Mouse (Mus musculus): ENCODE measurements at regions not wholly inside any gene's neighbourhood (a gene's known extent, or its start where the extent isn't known, plus 50 kb on each side); places are given as distances from the start of the nearest gene placed in this dataset.

- H3K27me3 ChIP-seq, result no peaks in the 10 kb centered on the region
- ATAC-seq (ENCODE audit: low FRiP score, low read depth), result no peak
- no peak overlapping the region for H3K27ac ChIP-seq
- H3K4me2 ChIP-seq (replicated peaks), result no peak overlapping the region
- no peak overlapping the region for H3K4me3 ChIP-seq
- H3K4me1 ChIP-seq, result no peaks in the 10 kb centered on the region
- 71% methylated on average over 2 of the region's 2 CpGs for WGBS
- H3K36me3 ChIP-seq, result no peaks in the 10 kb centered on the region
- no peak overlapping the region for H3K9ac ChIP-seq
- H3K9me3 ChIP-seq, result no peaks in the 10 kb centered on the region
Observed at GRCm38 (mm10) chr8:8376379-8376778, 284.7 kb downstream of the Efnb2 start.

GRCm38 (mm10) chr8:8367282-8367871, 293.7 kb downstream of the Efnb2 start:
- H3K36me3 ChIP-seq, result no peaks in the 10 kb centered on the region
- H3K4me3 ChIP-seq, result no peak overlapping the region
- H3K4me1 ChIP-seq, result no peaks in the 10 kb centered on the region
- WGBS, result 89% methylated on average over 4 of the region's 4 CpGs
- H3K27ac ChIP-seq, result no peak overlapping the region
- H3K4me2 ChIP-seq (replicated peaks), result no peak overlapping the region
- no peak for ATAC-seq (ENCODE audit: low FRiP score, low read depth)
- no peaks in the 10 kb centered on the region for H3K27me3 ChIP-seq
- no peak overlapping the region for H3K9ac ChIP-seq
- no peaks in the 10 kb centered on the region for H3K9me3 ChIP-seq

GRCm38 (mm10) chr8:8361941-8362537, 299.0 kb downstream of the Efnb2 start:
- no peak for ATAC-seq (ENCODE audit: low FRiP score, low read depth)
- WGBS, result 93% methylated on average over 7 of the region's 7 CpGs
- Histone ChIP-seq H3K4me2 (replicated peaks) (no peak overlapping the region), H3K27me3 (no peaks in the 10 kb centered on the region), H3K9ac (no peak overlapping the region), H3K36me3 (no peaks in the 10 kb centered on the region), H3K4me1 (no peaks in the 10 kb centered on the region), H3K9me3 (no peaks in the 10 kb centered on the region), H3K4me3 (no peak overlapping the region), H3K27ac (no peak overlapping the region)

- H3K36me3 ChIP-seq, result no peaks in the 10 kb centered on the region
- H3K4me3 ChIP-seq, result no peak overlapping the region
- no peaks in the 10 kb centered on the region for H3K27me3 ChIP-seq
- no peak overlapping the region for H3K27ac ChIP-seq
- no peak for ATAC-seq (ENCODE audit: low FRiP score, low read depth)
- H3K4me1 ChIP-seq, result peaks cover 10% of the 10 kb centered on the region; the same call in 1 of the 2 replicates
- no peak overlapping the region for H3K9ac ChIP-seq
- no peaks in the 10 kb centered on the region for H3K9me3 ChIP-seq
- H3K4me2 ChIP-seq (replicated peaks), result no peak overlapping the region
Observed at GRCm38 (mm10) chr8:8360586-8360985, 300.5 kb downstream of the Efnb2 start.

- no peaks in the 10 kb centered on the region for H3K36me3 ChIP-seq
- H3K4me3 ChIP-seq, result no peak overlapping the region
- H3K4me2 ChIP-seq (replicated peaks), result no peak overlapping the region
- no peak for ATAC-seq (ENCODE audit: low FRiP score, low read depth)
- H3K9me3 ChIP-seq, result no peaks in the 10 kb centered on the region
- H3K27ac ChIP-seq, result no peak overlapping the region
- no peaks in the 10 kb centered on the region for H3K27me3 ChIP-seq
- peaks cover 18% of the 10 kb centered on the region for H3K4me1 ChIP-seq
- 86% methylated on average over 4 of the region's 4 CpGs for WGBS
- no peak overlapping the region for H3K9ac ChIP-seq
Observed at GRCm38 (mm10) chr8:8354977-8355376, 306.1 kb downstream of the Efnb2 start.

GRCm38 (mm10) chr8:8344661-8345060, 316.4 kb downstream of the Efnb2 start:
- ATAC-seq (ENCODE audit: low FRiP score, low read depth), result no peak
- Histone ChIP-seq H3K9ac (no peak overlapping the region), H3K27ac (no peak overlapping the region), H3K36me3 (no peaks in the 10 kb centered on the region), H3K4me3 (no peak overlapping the region), H3K27me3 (peaks cover 9% of the 10 kb centered on the region; the same call in 1 of the 2 replicates), H3K4me2 (replicated peaks) (no peak overlapping the region), H3K9me3 (no peaks in the 10 kb centered on the region), H3K4me1 (0 out of 2 replicates have a peak, but pooled peaks cover 5% of the 10 kb centered on the region)
- WGBS, result 52% methylated on average over 2 of the region's 2 CpGs

- no peak overlapping the region for H3K27ac ChIP-seq
- H3K27me3 ChIP-seq, result peaks cover 22% of the 10 kb centered on the region
- no peaks in the 10 kb centered on the region for H3K9me3 ChIP-seq
- no peaks in the 10 kb centered on the region for H3K36me3 ChIP-seq
- no peak overlapping the region for H3K4me3 ChIP-seq
- peaks cover 12% of the 10 kb centered on the region for H3K4me1 ChIP-seq
- no peak for ATAC-seq (ENCODE audit: low FRiP score, low read depth)
- H3K9ac ChIP-seq, result no peak overlapping the region
- WGBS, result 53% methylated on average over 19 of the region's 19 CpGs
- H3K4me2 ChIP-seq (replicated peaks), result no peak overlapping the region
Observed at GRCm38 (mm10) chr8:8335256-8335972, 325.6 kb downstream of the Efnb2 start.

GRCm38 (mm10) chr8:8334515-8334914, 326.5 kb downstream of the Efnb2 start:
- no peak for ATAC-seq (ENCODE audit: low FRiP score, low read depth)
- Histone ChIP-seq H3K9ac (no peak overlapping the region), H3K27ac (no peak overlapping the region), H3K4me3 (no peak overlapping the region), H3K4me1 (peaks cover 12% of the 10 kb centered on the region), H3K9me3 (no peaks in the 10 kb centered on the region), H3K36me3 (no peaks in the 10 kb centered on the region), H3K4me2 (replicated peaks) (no peak overlapping the region), H3K27me3 (peaks cover 19% of the 10 kb centered on the region)
- WGBS, result 74% methylated on average over 7 of the region's 7 CpGs

- H3K36me3 ChIP-seq, result no peaks in the 10 kb centered on the region
- H3K9me3 ChIP-seq, result no peaks in the 10 kb centered on the region
- no peak overlapping the region for H3K9ac ChIP-seq
- H3K4me1 ChIP-seq, result peaks cover 29% of the 10 kb centered on the region
- no peak for ATAC-seq (ENCODE audit: low FRiP score, low read depth)
- H3K4me2 ChIP-seq (replicated peaks), result no peak overlapping the region
- WGBS, result 54% methylated on average over 7 of the region's 7 CpGs
- no peak overlapping the region for H3K4me3 ChIP-seq
- peaks cover 11% of the 10 kb centered on the region; the same call in 1 of the 2 replicates for H3K27me3 ChIP-seq
- no peak overlapping the region for H3K27ac ChIP-seq
Observed at GRCm38 (mm10) chr8:8331249-8331648, 329.8 kb downstream of the Efnb2 start.

GRCm38 (mm10) chr8:8328010-8328666, 332.9 kb downstream of the Efnb2 start:
- Histone ChIP-seq H3K36me3 (no peaks in the 10 kb centered on the region), H3K4me1 (peaks cover 40% of the 10 kb centered on the region), H3K4me3 (no peak overlapping the region), H3K9ac (no peak overlapping the region), H3K4me2 (replicated peaks) (no peak overlapping the region), H3K27me3 (no peaks in the 10 kb centered on the region), H3K27ac (no peak overlapping the region), H3K9me3 (no peaks in the 10 kb centered on the region)
- no peak for ATAC-seq (ENCODE audit: low FRiP score, low read depth)
- WGBS, result 18% methylated on average over 7 of the region's 7 CpGs

GRCm38 (mm10) chr8:8326066-8326834, 334.8 kb downstream of the Efnb2 start:
- peaks cover 40% of the 10 kb centered on the region for H3K4me1 ChIP-seq
- WGBS, result 46% methylated on average over 16 of the region's 16 CpGs
- no peak for ATAC-seq (ENCODE audit: low FRiP score, low read depth)
- H3K4me2 ChIP-seq (replicated peaks), result no peak overlapping the region
- H3K9ac ChIP-seq, result no peak overlapping the region
- no peaks in the 10 kb centered on the region for H3K27me3 ChIP-seq
- no peaks in the 10 kb centered on the region for H3K36me3 ChIP-seq
- no peak overlapping the region for H3K27ac ChIP-seq
- no peaks in the 10 kb centered on the region for H3K9me3 ChIP-seq
- no peak overlapping the region for H3K4me3 ChIP-seq

GRCm38 (mm10) chr8:8325420-8325819, 335.6 kb downstream of the Efnb2 start:
- 34% methylated on average over 4 of the region's 4 CpGs for WGBS
- no peaks in the 10 kb centered on the region for H3K9me3 ChIP-seq
- no peak overlapping the region for H3K27ac ChIP-seq

More at GRCm38 (mm10) chr8:8325420-8325819, 335.6 kb downstream of the Efnb2 start:
- Histone ChIP-seq H3K27me3 (no peaks in the 10 kb centered on the region), H3K9ac (no peak overlapping the region), H3K36me3 (no peaks in the 10 kb centered on the region), H3K4me1 (peaks cover 40% of the 10 kb centered on the region), H3K4me3 (no peak overlapping the region), H3K4me2 (replicated peaks) (no peak overlapping the region)
- ATAC-seq (ENCODE audit: low FRiP score, low read depth), result no peak; the same call in 1 of the 2 replicates

Data from limb, embryonic 13.5 days (tissue).